Comparison of ENCODE assay signal across 11 mouse cellular contexts in the genomic region with DNA sequence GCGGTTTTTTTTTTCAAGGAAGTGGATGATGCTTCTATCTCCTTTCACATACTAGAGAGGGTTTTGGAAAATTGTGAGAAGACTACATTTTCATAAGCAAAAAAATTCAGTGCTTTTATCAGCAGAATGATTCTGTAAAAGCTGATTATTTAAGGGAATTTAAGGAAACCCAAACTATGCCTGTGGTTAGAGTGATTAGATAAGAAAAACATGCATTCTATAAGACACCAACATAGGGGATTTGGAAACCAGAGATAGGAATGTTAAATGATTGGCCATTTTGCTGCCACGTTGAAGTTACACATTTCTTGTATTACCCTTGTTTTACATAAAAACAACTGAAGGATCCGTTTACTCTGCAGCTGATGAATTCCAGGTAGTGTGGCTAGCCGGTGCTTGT. TPM values are rescaled to one million over a fixed set of nuclear protein-coding genes. Genes with fewer than 3 reads are reported as not detected.
DNase-seq lines count a peak whose midpoint lies in the region; ATAC-seq and TF ChIP-seq lines count a peak whose summit lies in the region.
"Had no signal": no experiment of that assay in that cellular context is flagged by ENCODE, and none has a peak within 500 bp of the region (broad histone marks: within the 10 kb centered on the region; RNA-seq: fewer than 3 reads in every experiment).

No protein-coding gene starts in this region.

- no peak for DNase-seq in heart, adult 2 months
- no peak for DNase-seq in lung, postnatal 0 days (ENCODE audit: low spot score)
- DNase-seq in lung, postnatal 36 days: no peak
- DNase-seq in embryonic facial prominence, embryonic 11.5 days (ENCODE audit: low spot score): peak; percentile 32
- DNase-seq in liver, embryonic 14.5 days (ENCODE audit: low read depth in 3 of 3, low spot score in 3 of 3): no peak
- no peak for DNase-seq in frontal cortex, postnatal 25 days (ENCODE audit: low spot score in 2 of 2)
- no peak for DNase-seq in left cerebral cortex, postnatal 10 days (ENCODE audit: extremely low spot score in 1 of 2, low spot score in 2 of 2)
- DNase-seq: heart, postnatal 14 days; thymus, adult 18-20 months had no signal

- TF ChIP-seq EP300 in heart, adult 2 months (IDR thresholded peaks at IDR 0.05; ENCODE audit: insufficient read depth, low read depth, low read length): no peak
- no peak for TF ChIP-seq EP300 in lung, postnatal 0 days (IDR thresholded peaks at IDR 0.05)
- peak; percentile 46; the same call in 1 of the 2 replicates for TF ChIP-seq EP300 in liver, embryonic 14.5 days (IDR thresholded peaks at IDR 0.05; ENCODE audit: low read depth)

- H3K4me1 ChIP-seq in heart, embryonic 15.5 days (replicated peaks): peaks cover 27% of the 10 kb centered on the region
- H3K4me1 ChIP-seq in heart, adult 2 months (ENCODE audit: control insufficient read depth, insufficient read depth, low read length): no peaks in the 10 kb centered on the region; the same call in none of the 2 replicates
- H3K4me1 ChIP-seq in lung, postnatal 0 days (ENCODE audit: insufficient read depth, low read depth, low read length): peaks cover 5% of the 10 kb centered on the region; the same call in 1 of the 2 replicates
- no peaks in the 10 kb centered on the region; the same call in 1 of the 2 replicates for H3K4me1 ChIP-seq in embryonic facial prominence, embryonic 11.5 days (ENCODE audit: control insufficient read depth, insufficient read depth, low read length)
- peaks cover 12 to 18% of the 10 kb centered on the region in 2 experiments for H3K4me1 ChIP-seq in liver, embryonic 14.5 days (replicated peaks; ENCODE audit: control insufficient read depth in 2 of 2, insufficient read depth in 2 of 2, low read length in 1 of 2)

- no peak for TF ChIP-seq CTCF in heart, adult 2 months (IDR thresholded peaks at IDR 0.05)
- TF ChIP-seq CTCF in lung, postnatal 0 days (IDR thresholded peaks at IDR 0.05): no peak
- no peak for TF ChIP-seq CTCF in liver, embryonic 14.5 days (IDR thresholded peaks at IDR 0.05; ENCODE audit: low read depth)

- TF ChIP-seq POLR2A in heart, adult 2 months (IDR thresholded peaks at IDR 0.05; ENCODE audit: insufficient read depth, low read depth, low read length): no peak

- H3K4me3 ChIP-seq in heart, embryonic 15.5 days: no peak overlapping the region; the same call in 1 of the 2 replicates
- no peak overlapping the region for H3K4me3 ChIP-seq in heart, adult 2 months
- no peak overlapping the region for H3K4me3 ChIP-seq in lung, postnatal 0 days (ENCODE audit: low read depth, low read length)
- H3K4me3 ChIP-seq in embryonic facial prominence, embryonic 11.5 days (ENCODE audit: low read depth, low read length): no peak overlapping the region
- no peak overlapping the region for H3K4me3 ChIP-seq in liver, embryonic 14.5 days (ENCODE audit: insufficient read depth in 1 of 2, low read depth in 2 of 2, low read length in 2 of 2)
- H3K4me3 ChIP-seq: neural tube, embryonic 12.5 days had no signal

- H3K4me2 ChIP-seq in heart, embryonic 15.5 days: peak overlapping the region; percentile 81
- peak overlapping the region; percentile 85; the same call in 1 of the 2 replicates for H3K4me2 ChIP-seq in lung, postnatal 0 days (replicated peaks; ENCODE audit: low read depth, low read length)
- H3K4me2 ChIP-seq in embryonic facial prominence, embryonic 11.5 days (ENCODE audit: low read depth, low read length): 0 out of 2 replicates have a peak overlapping the region, but pooled peaks have one; percentile 11
- H3K4me2 ChIP-seq in liver, embryonic 14.5 days (ENCODE audit: low read depth): peak overlapping the region; percentile 95; the same call in 1 of the 2 replicates

- no peaks in the 10 kb centered on the region for H3K9me3 ChIP-seq in heart, embryonic 15.5 days (replicated peaks)
- no peaks in the 10 kb centered on the region for H3K9me3 ChIP-seq in lung, postnatal 0 days (ENCODE audit: low read length)
- H3K9me3 ChIP-seq in embryonic facial prominence, embryonic 11.5 days (replicated peaks; ENCODE audit: control insufficient read depth, low read length): no peaks in the 10 kb centered on the region
- H3K9me3 ChIP-seq in liver, embryonic 14.5 days (ENCODE audit: control insufficient read depth, low read length): no peaks in the 10 kb centered on the region
- H3K9me3 ChIP-seq: neural tube, embryonic 12.5 days had no signal

- no peaks in the 10 kb centered on the region for H3K27me3 ChIP-seq in heart, embryonic 15.5 days
- no peaks in the 10 kb centered on the region for H3K27me3 ChIP-seq in heart, adult 2 months (ENCODE audit: control insufficient read depth, insufficient read depth, low read length)
- H3K27me3 ChIP-seq in lung, postnatal 0 days (replicated peaks; ENCODE audit: insufficient read depth, low read length): no peaks in the 10 kb centered on the region
- no peaks in the 10 kb centered on the region for H3K27me3 ChIP-seq in embryonic facial prominence, embryonic 11.5 days (ENCODE audit: control insufficient read depth, insufficient read depth, low read length)
- peaks cover 11% of the 10 kb centered on the region; the same call in 1 of the 2 replicates for H3K27me3 ChIP-seq in liver, embryonic 14.5 days (ENCODE audit: control insufficient read depth, insufficient read depth, low read length)
- H3K27me3 ChIP-seq: neural tube, embryonic 12.5 days had no signal

- 24% methylated on average over 4 of the region's 4 CpGs for WGBS in heart, embryonic 15.5 days
- WGBS in heart, adult 2 months: 56% methylated on average over 4 of the region's 4 CpGs
- WGBS in lung, postnatal 0 days: 40% methylated on average over 4 of the region's 4 CpGs
- WGBS in embryonic facial prominence, embryonic 11.5 days: 24% methylated on average over 4 of the region's 4 CpGs
- 12% methylated on average over 4 of the region's 4 CpGs for WGBS in liver, embryonic 14.5 days (ENCODE audit: insufficient replicate concordance)

- no peak for ATAC-seq in heart, embryonic 15.5 days (replicated peaks; ENCODE audit: insufficient number of reproducible peaks, insufficient read depth, low FRiP score, low read depth)
- ATAC-seq in lung, postnatal 0 days: no peak
- ATAC-seq in embryonic facial prominence, embryonic 11.5 days (replicated peaks; ENCODE audit: insufficient number of reproducible peaks, low FRiP score, low TSS enrichment, low read depth): no peak
- no peak for ATAC-seq in liver, embryonic 14.5 days (ENCODE audit: insufficient read depth)

- H3K79me2 ChIP-seq in heart, adult 2 months (replicated peaks; ENCODE audit: control insufficient read depth, insufficient read depth, low read length): peaks cover 2% of the 10 kb centered on the region

- H3K36me3 ChIP-seq in heart, embryonic 15.5 days: no peaks in the 10 kb centered on the region
- H3K36me3 ChIP-seq in heart, adult 2 months (ENCODE audit: control insufficient read depth, insufficient read depth, low read length): no peaks in the 10 kb centered on the region
- no peaks in the 10 kb centered on the region for H3K36me3 ChIP-seq in lung, postnatal 0 days (ENCODE audit: insufficient read depth, low read length)
- no peaks in the 10 kb centered on the region for H3K36me3 ChIP-seq in embryonic facial prominence, embryonic 11.5 days (replicated peaks; ENCODE audit: control insufficient read depth, insufficient read depth, low read depth, low read length)
- no peaks in the 10 kb centered on the region for H3K36me3 ChIP-seq in liver, embryonic 14.5 days (replicated peaks; ENCODE audit: control insufficient read depth, insufficient read depth, low read depth)
- H3K36me3 ChIP-seq: neural tube, embryonic 12.5 days had no signal

- no peak overlapping the region for H3K9ac ChIP-seq in heart, embryonic 15.5 days
- H3K9ac ChIP-seq in heart, adult 2 months (ENCODE audit: low read depth, low read length): no peak overlapping the region
- no peak overlapping the region for H3K9ac ChIP-seq in lung, postnatal 0 days (replicated peaks; ENCODE audit: low read depth)
- H3K9ac ChIP-seq in embryonic facial prominence, embryonic 11.5 days (replicated peaks; ENCODE audit: low read length): no peak overlapping the region
- H3K9ac ChIP-seq in liver, embryonic 14.5 days (replicated peaks): no peak overlapping the region
- H3K9ac ChIP-seq: neural tube, embryonic 12.5 days had no signal

- intact Hi-C loops in heart, adult 2 months (cut with DNase I): loop anchor here (5.0 kb wide), 1 partner anchor 141 kb away; no protein-coding TSS in a partner anchor
- intact Hi-C loops in left cerebral cortex, postnatal 10 days (cut with DNase I): loop anchor here (5.0 kb wide), 1 partner anchor 76 kb away; no protein-coding TSS in a partner anchor

- no peak overlapping the region for H3K27ac ChIP-seq in heart, embryonic 15.5 days
- no peak overlapping the region for H3K27ac ChIP-seq in heart, adult 2 months
- no peak overlapping the region for H3K27ac ChIP-seq in lung, postnatal 0 days (ENCODE audit: low read length)
- H3K27ac ChIP-seq in embryonic facial prominence, embryonic 11.5 days (replicated peaks; ENCODE audit: low read depth, low read length): no peak overlapping the region
- H3K27ac ChIP-seq in liver, embryonic 14.5 days: no peak overlapping the region
- H3K27ac ChIP-seq: neural tube, embryonic 12.5 days had no signal

RNA-seq across cellular contexts. Expression of a gene that starts 2.7 kb away (rescaled TPM):
- 11.0 and 16.3 TPM in 2 replicates for polyA plus RNA-seq in heart, embryonic 15.5 days (2015; fragmentation: Nextera tagmentation; extraction: Ambion mirVana)
- 1 to 10 TPM; 3.8 to 4.5 TPM for total RNA-seq in heart, adult 2 months (2021)
- polyA plus RNA-seq in heart, adult 2 months (2012; rRNA removed): 3.0 and 5.1 TPM in 2 replicates
- 13.4 and 15.8 TPM in 2 replicates for polyA plus RNA-seq in lung, postnatal 0 days (2015; fragmentation: Nextera tagmentation; extraction: Ambion mirVana)
- polyA plus RNA-seq in embryonic facial prominence, embryonic 11.5 days (2014; fragmentation: Nextera tagmentation; extraction: Ambion mirVana): 65.6 and 65.7 TPM in 2 replicates
- 4.0 and 5.0 TPM in 2 replicates for polyA plus RNA-seq in liver, embryonic 14.5 days (2012; rRNA removed)
- polyA plus RNA-seq in liver, embryonic 14.5 days (2014; fragmentation: Nextera tagmentation; extraction: Ambion mirVana): 4.8 and 4.9 TPM in 2 replicates
- 10 to 100 TPM; 24.4 to 30.2 TPM for total RNA-seq in left cerebral cortex, postnatal 10 days (2021)

Comparison
In these comparisons a context has a peak if more than half of its experiments do, and no peak if none do; other contexts are left out.
1. H3K4me2 ChIP-seq: peak in every context shown above with its lines; median percentile 95 in liver, embryonic 14.5 days; 85 in lung, postnatal 0 days; 81 in heart, embryonic 15.5 days; 11 in embryonic facial prominence, embryonic 11.5 days.